Mouse (Mus musculus) heart, postnatal 14 days (tissue): ENCODE data around the gene Sec14l1. TPM values are rescaled to one million over a fixed set of nuclear protein-coding genes. Genes with fewer than 3 reads are reported as not detected.

Experiments used
- DNase-seq, 2 experiments: peaks; one replicate each; pipeline ENCODE4 v3.0.0; 2021 to 2022
- intact Hi-C: fragments of 180-260 bp; cut with DNase I; formaldehyde crosslinking; loops from one replicate; pipeline ENCODE4 v1.15.1; 2025
- microRNA-seq, 2 experiments: library from miRNA; unstranded; fragments of <30 nt; microRNA quantifications; one replicate each; pipeline ENCODE4 v1.2.0; 2021 to 2022
- total RNA-seq, 2 experiments: library from RNA; stranded (reverse); gene quantifications; 2 replicates each; pipeline ENCODE4 v1.2.3; 2021

Sec14l1 gene
- total RNA-seq, 2 experiments from 2014 or later = 89.1 to 92.0 TPM

GRCm38 (mm10) chr11:117207436-117207835 lies 92.5 kb downstream of the Sec14l1 start:
- no peak for DNase-seq
- intact Hi-C loops = no loop called here

GRCm38 (mm10) chr11:117208151-117208673 lies 93.2 kb downstream of the Sec14l1 start:
- intact Hi-C loops = no loop called here
- no peak for DNase-seq

Small RNAs within 50 kb of the gene (microRNA-seq; reads per million reads assigned to microRNA genes)
- gene Gm24323 = 0 reads per million in 2 experiments
- 9.9 to 24.3 reads per million in 2 experiments for gene Mir6516

Other genes starting within 250 kb of the Sec14l1 start
- gene Mgat5b, start 196.3 kb upstream of the Sec14l1 start, total RNA-seq = under 1 TPM; 0.12 to 0.26 TPM
- 10 to 100 TPM; 44.6 to 45.7 TPM for gene Sept9, start 84.5 kb downstream of the Sec14l1 start, total RNA-seq